Mouse (Mus musculus): ENCODE results near the gene Oaf.

Oaf gene

GRCm38 (mm10) chr9:43239712-43240593, at the start of gene Oaf:
Gene Oaf (minus strand): TSS chr9:43239911.
- no peak for DNase-seq (ENCODE audit: low spot score in 2 of 2)

DNA sequence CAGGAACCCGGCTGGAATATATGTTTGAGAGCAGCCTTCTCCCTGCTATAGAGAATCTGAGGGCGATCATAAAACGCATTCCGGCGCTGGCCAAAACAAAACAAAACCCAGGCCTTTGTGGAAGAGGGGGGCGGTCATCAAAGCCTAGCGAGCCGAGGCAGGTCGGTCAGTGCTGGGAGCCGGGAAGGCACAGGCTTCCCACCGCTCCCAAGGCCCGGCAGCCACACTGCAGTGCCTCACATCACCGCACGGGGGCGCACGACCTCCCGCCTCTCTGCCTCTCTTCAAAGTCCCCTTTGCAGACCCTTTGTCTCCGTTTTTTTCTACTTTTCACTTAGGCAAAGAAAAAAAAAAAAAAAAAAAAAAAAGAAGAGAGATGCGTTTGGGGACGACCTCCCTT, 47.2 kb upstream of the Oaf start:
- no peak for DNase-seq (ENCODE audit: low spot score in 2 of 2)

DNA sequence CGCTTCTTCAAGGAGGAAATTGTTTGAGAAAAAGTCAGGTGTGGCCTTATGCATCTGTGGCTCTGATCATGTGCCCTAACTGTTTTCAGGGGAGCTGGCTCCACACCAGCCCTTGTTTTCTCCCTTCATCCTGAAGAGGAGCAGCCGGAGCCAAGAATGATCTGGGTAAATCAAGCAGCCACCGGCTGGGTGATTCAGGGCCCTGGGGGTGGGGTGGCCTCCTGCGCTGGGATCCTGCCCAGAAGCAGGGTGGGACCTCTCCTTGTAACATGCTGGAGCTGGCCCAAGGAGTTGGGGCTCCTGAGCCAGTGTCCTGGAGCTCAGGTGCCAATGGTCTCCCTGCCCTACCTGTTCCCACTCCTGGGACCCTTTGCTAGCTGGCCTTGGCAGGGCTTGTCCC, 45.6 kb upstream of the Oaf start:
- no peak for DNase-seq (ENCODE audit: low spot score in 2 of 2)

DNA sequence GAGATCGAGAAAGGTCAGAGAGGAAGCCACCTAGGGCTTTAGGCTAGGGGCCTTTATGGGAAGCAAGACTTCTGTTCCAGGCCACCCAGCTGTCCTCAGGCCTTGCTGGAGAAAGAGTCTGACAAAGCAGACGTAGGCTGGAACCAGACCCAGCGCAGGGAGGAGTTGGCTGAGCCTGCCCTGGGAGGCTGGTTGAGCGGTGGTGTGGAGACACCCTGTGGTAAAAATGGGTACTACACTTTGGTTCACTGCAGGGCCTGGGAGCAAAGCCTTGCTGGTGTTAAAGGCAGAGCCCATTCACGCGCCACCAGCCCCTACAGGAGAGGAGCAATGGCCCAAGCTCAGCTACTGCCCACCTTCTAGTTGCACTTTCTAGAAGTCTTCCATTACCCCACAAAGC, 44.6 kb upstream of the Oaf start:
- peak; percentile 11 to 36 for DNase-seq (ENCODE audit: low spot score in 2 of 2)

DNA sequence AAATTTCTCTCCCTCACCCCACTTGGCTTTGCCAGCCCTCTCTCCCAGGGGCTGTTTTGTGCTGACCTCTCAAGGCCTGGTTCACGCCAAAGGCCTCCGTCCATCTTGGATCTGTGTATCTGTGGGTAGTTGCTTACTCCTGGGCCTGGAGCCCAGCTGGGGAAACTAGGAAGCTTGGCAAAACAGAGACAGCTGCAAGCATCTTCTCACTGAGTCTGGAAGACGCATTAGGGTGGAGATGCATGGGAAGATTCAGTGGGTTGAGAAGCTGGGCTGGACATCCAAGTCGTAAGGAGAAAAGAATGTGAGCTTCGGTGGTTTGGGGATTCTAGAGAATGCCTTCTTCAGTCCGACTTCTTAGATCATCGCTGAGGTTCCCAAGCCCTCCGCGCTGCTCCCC, 34.0 kb upstream of the Oaf start:
- no peak for DNase-seq (ENCODE audit: low spot score in 2 of 2)

GRCm38 (mm10) chr9:43271761-43272518, 32.2 kb upstream of the Oaf start:
- DNase-seq (ENCODE audit: low spot score in 2 of 2) = no peak

DNA sequence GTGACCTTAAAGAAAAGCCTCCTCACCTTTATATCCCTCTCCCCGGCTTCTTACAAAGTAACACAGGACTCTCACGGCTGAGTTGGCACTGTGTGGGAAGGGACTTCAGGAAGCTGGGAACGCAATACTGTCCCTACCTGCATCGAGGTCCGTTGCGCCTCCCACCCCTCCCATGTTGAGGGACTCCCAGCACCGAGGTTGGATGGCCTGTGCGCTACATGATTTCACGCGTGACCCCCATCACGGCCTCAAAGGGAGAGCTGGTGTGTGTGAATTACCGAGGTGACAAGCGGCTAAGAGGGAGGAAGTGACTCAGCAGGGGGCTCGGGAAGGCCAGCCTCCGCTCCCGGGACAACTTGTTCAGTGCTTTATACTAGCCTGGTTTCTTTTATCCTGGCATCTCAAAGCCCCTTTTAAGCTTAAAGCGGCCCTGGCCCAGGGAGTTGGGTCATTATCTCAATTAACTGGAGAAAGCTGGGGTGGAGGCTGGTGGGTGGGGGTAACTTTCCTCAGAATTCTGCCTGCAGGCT, 31.1 kb upstream of the Oaf start:
- no peak for DNase-seq (ENCODE audit: low spot score in 2 of 2)

GRCm38 (mm10) chr9:43269166-43269565, 29.5 kb upstream of the Oaf start:
- no peak for DNase-seq (ENCODE audit: low spot score in 2 of 2)

DNA sequence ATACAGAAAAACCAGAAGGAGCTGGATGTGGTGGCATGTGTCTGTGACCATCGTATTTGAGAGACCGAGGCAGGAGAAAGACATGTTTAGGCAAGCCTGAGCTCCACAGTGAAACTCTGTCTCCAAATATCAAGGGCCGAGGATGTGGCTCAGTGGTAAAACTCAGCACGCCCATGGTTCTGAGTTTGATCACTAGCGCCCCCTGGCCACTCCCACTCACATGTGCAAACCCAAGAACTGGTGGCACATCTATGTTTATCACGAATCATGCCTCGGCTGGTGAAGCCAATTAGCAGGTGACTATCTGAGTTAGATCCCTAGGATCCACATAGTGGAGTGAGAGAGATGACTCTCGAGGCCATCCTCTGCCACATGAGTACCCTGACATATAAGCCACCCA, 27.6 kb upstream of the Oaf start:
- peak in 1 of 2 experiments; percentile 7 for DNase-seq (ENCODE audit: low spot score in 2 of 2)

- no peak for DNase-seq (ENCODE audit: low spot score in 2 of 2)
Observed at GRCm38 (mm10) chr9:43265194-43265593, 25.5 kb upstream of the Oaf start.

GRCm38 (mm10) chr9:43263946-43264451, 24.3 kb upstream of the Oaf start:
- DNase-seq (ENCODE audit: low spot score in 2 of 2) = no peak

- no peak for DNase-seq (ENCODE audit: low spot score in 2 of 2)
Observed at GRCm38 (mm10) chr9:43262811-43263550, 23.3 kb upstream of the Oaf start.

GRCm38 (mm10) chr9:43262390-43262789, 22.7 kb upstream of the Oaf start:
- DNase-seq (ENCODE audit: low spot score in 2 of 2) = no peak

- DNase-seq (ENCODE audit: low spot score in 2 of 2) = no peak
Observed at GRCm38 (mm10) chr9:43261941-43262340, 22.2 kb upstream of the Oaf start.

GRCm38 (mm10) chr9:43261124-43261907, 21.6 kb upstream of the Oaf start:
- DNase-seq (ENCODE audit: low spot score in 2 of 2) = no peak

DNA sequence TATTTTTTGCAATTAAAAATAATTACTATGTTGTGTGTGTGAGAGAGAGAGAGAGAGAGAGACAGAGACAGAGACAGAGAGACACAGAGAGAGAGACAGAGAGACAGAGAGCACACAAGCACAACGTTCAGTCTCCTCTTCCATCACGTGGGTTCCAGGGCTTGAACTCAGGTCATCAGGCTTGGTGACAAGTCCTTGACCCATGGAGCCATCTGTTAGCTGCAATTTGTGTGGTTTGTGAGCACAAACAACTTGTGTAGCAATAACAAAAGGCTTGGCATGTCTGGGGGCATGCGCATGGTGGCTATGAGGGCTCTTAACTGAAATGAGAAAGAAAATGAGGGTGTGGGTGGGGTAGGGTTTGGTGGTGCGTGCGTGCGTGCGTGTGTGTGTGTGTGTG, 20.9 kb upstream of the Oaf start:
- DNase-seq (ENCODE audit: low spot score in 2 of 2) = no peak

DNA sequence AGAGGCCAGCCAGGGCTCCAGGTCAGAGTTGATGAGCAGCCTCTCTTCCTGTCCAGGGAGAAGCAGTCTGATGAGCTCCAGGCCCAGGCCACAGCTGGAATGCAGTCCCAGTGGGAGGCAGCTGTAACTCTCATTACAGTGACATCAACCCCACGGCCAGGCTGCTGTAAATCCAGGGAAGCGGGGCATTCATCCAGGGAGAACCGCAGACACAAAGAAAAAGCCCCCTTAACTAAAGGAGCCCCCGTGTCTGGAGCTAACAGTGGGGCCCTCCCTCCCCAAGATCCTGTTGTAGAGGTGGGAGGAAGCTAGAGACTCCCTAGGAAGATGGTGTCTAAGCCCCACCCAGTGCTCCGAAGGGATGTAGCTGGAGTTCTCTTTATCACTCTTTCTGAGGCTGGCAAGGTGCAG, 13.6 kb upstream of the Oaf start:
- no peak for DNase-seq (ENCODE audit: low spot score in 2 of 2)

- no peak for DNase-seq (ENCODE audit: low spot score in 2 of 2)
Observed at GRCm38 (mm10) chr9:43252790-43253189, 13.1 kb upstream of the Oaf start.

GRCm38 (mm10) chr9:43251786-43252185, 12.1 kb upstream of the Oaf start:
- no peak for DNase-seq (ENCODE audit: low spot score in 2 of 2)

GRCm38 (mm10) chr9:43246738-43247180, 7.0 kb upstream of the Oaf start:
- no peak for DNase-seq (ENCODE audit: low spot score in 2 of 2)

All from natural killer cell, adult 2 months (primary cell).